Mouse (Mus musculus) inflammation-experienced regulatory T-cells, adult 16 weeks (primary cell): ENCODE measurements around the gene Olfr808. TPM values are rescaled to one million over a fixed set of nuclear protein-coding genes. Genes with fewer than 3 reads are reported as not detected.

Experiments used
- polyA plus RNA-seq: library from polyadenylated mRNA; unstranded; fragments of 100-300 nt; shearing (Covaris generic); gene quantifications from one replicate; pipeline ENCODE4 v1.2.1, GENCODE M21; 2017

Olfr808 gene
- polyA plus RNA-seq, result not detected

GRCm38 (mm10) chr10:129765182-129765581, at the start of gene Olfr808:
Gene Olfr808 (plus strand): TSS chr10:129765482.

GRCm38 (mm10) chr10:129729275-129729674, 36.0 kb upstream of the Olfr808 start, which contains the start of gene Olfr805:
Gene Olfr805 (minus strand): TSS chr10:129729375.

DNA sequence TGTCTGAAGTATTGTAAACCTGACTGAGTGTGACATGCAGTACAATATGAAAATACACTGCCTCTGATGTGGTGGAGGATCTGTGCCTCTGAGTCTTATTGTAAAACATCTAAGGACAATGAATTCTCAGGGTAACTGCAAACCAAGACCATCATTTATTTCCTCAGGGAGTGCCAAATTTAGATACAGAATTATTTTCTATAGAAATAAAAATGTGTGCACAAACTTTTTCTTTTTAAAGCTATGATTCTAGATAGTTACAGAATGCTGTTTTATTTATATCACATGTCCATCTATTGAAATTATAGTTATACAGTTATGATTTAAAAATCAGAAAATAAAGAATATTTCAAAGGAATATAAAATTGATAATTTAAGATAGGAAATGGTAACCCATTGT, 23.5 kb upstream of the Olfr808 start, which contains the start of gene Olfr806:
TSS of gene Olfr806 (minus strand) at position 101 of the 400 bp plus-strand sequence.

GRCm38 (mm10) chr10:129757693-129758092, 7.6 kb upstream of the Olfr808 start, which contains the start of gene Olfr807:
Gene Olfr807 (minus strand): TSS chr10:129757793.

GRCm38 (mm10) chr10:129774338-129774737, 9.1 kb downstream of the Olfr808 start, which contains the start of gene Olfr809:
Gene Olfr809 (plus strand): TSS chr10:129774638.

DNA sequence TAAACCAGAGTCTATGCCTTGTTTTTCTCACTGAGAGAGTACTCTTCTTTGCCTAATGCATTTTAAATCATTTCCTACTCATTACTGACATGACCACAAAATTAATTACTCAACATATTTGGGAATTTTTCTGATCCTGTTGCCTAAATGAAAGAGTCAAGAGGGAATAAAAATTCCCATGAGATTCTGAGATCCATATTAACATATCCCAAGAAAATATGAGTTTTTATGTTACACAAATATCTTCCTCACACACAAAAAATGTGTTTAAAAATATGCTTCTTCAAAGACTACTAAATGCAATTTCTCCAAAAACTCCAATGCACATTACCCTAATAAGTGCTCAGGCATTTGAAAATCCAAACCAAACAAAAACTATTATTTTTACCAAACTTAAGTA, 29.5 kb downstream of the Olfr808 start, which contains the start of gene Olfr810:
TSS of gene Olfr810 (minus strand) at position 101 of the 400 bp plus-strand sequence.

GRCm38 (mm10) chr10:129804296-129804695, 39.0 kb downstream of the Olfr808 start, which contains the start of gene Olfr811:
Gene Olfr811 (minus strand): TSS chr10:129804396.

Other genes with a start within 250 kb of the Olfr808 start
- not detected for gene Olfr791, start 243.7 kb upstream of the Olfr808 start, polyA plus RNA-seq
- not detected for gene Olfr792, start 226.3 kb upstream of the Olfr808 start, polyA plus RNA-seq
- gene Olfr794, start 197.8 kb upstream of the Olfr808 start, polyA plus RNA-seq, result not detected
- gene Olfr796, start 152.9 kb upstream of the Olfr808 start, polyA plus RNA-seq, result not detected
- not detected for gene Olfr798, start 137.5 kb upstream of the Olfr808 start, polyA plus RNA-seq
- gene Olfr799, start 128.0 kb upstream of the Olfr808 start, polyA plus RNA-seq, result not detected
- gene Olfr800, start 107.8 kb upstream of the Olfr808 start, polyA plus RNA-seq, result not detected
- not detected for gene Olfr801, start 91.6 kb upstream of the Olfr808 start, polyA plus RNA-seq
- not detected for gene Olfr802, start 77.3 kb upstream of the Olfr808 start, polyA plus RNA-seq
- not detected for gene Olfr803, start 71.2 kb upstream of the Olfr808 start, polyA plus RNA-seq
- gene Olfr804, start 62.3 kb upstream of the Olfr808 start, polyA plus RNA-seq, result not detected
- gene Olfr805, start 36.1 kb upstream of the Olfr808 start, polyA plus RNA-seq, result not detected
- gene Olfr806, start 23.6 kb upstream of the Olfr808 start, polyA plus RNA-seq, result not detected
- not detected for gene Olfr807, start 7.7 kb upstream of the Olfr808 start, polyA plus RNA-seq
- not detected for gene Olfr809, start 9.2 kb downstream of the Olfr808 start, polyA plus RNA-seq
- gene Olfr810, start 29.4 kb downstream of the Olfr808 start, polyA plus RNA-seq, result not detected
- gene Olfr811, start 38.9 kb downstream of the Olfr808 start, polyA plus RNA-seq, result not detected
- gene Olfr812, start 80.6 kb downstream of the Olfr808 start, polyA plus RNA-seq, result not detected
- gene Olfr813, start 89.9 kb downstream of the Olfr808 start, polyA plus RNA-seq, result not detected
- gene Olfr814, start 114.4 kb downstream of the Olfr808 start, polyA plus RNA-seq, result not detected
- not detected for gene Olfr815, start 140.4 kb downstream of the Olfr808 start, polyA plus RNA-seq
- not detected for gene Olfr816, start 150.1 kb downstream of the Olfr808 start, polyA plus RNA-seq
- not detected for gene Olfr818, start 183.6 kb downstream of the Olfr808 start, polyA plus RNA-seq
- not detected for gene Olfr819, start 201.8 kb downstream of the Olfr808 start, polyA plus RNA-seq
- gene Olfr247, start 210.7 kb downstream of the Olfr808 start, polyA plus RNA-seq, result not detected
- not detected for gene Gm10310, start 219.6 kb downstream of the Olfr808 start, polyA plus RNA-seq
- not detected for gene Olfr820, start 247.1 kb downstream of the Olfr808 start, polyA plus RNA-seq